Mouse (Mus musculus) mouse trophoblast stem cell (cell line): ENCODE measurements around the gene Fam193a.

ENCODE experiments used
- in situ Hi-C, 2 experiments: fragments of 300-500 bp; cut with MseI, MboI; formaldehyde crosslinking; loops; 2 replicates in 1 of 2; 3 replicates in 1 of 2; pipeline ENCODE4 v1.15.1; 2025

Fam193a gene

GRCm38 (mm10) chr5:34461294-34461693, 91.6 kb downstream of the Fam193a start:
- in situ Hi-C loops = no loop called here

GRCm38 (mm10) chr5:34461841-34462240, 92.1 kb downstream of the Fam193a start:
- in situ Hi-C loops = no loop called here

GRCm38 (mm10) chr5:34466079-34466478, 96.3 kb downstream of the Fam193a start:
- in situ Hi-C loops = no loop called here

- in situ Hi-C loops = no loop called here
Measured at GRCm38 (mm10) chr5:34466648-34467047, 96.9 kb downstream of the Fam193a start.

- in situ Hi-C loops = no loop called here
Measured at GRCm38 (mm10) chr5:34468039-34468775, 98.5 kb downstream of the Fam193a start.

GRCm38 (mm10) chr5:34480926-34481325, 111.2 kb downstream of the Fam193a start:
- in situ Hi-C loops = no loop called here

GRCm38 (mm10) chr5:34485731-34486130, 116.0 kb downstream of the Fam193a start:
- in situ Hi-C loops = no loop called here

GRCm38 (mm10) chr5:34487320-34488090, 117.8 kb downstream of the Fam193a start:
- in situ Hi-C loops = no loop called here

GRCm38 (mm10) chr5:34488741-34489417, 119.1 kb downstream of the Fam193a start:
- in situ Hi-C loops = no loop called here

GRCm38 (mm10) chr5:34489418-34489787, 119.7 kb downstream of the Fam193a start:
- in situ Hi-C loops = no loop called here

- in situ Hi-C loops = no loop called here
Measured at GRCm38 (mm10) chr5:34496745-34497144, 127.0 kb downstream of the Fam193a start.

- in situ Hi-C loops = no loop called here
Measured at GRCm38 (mm10) chr5:34500886-34501285, 131.2 kb downstream of the Fam193a start.

GRCm38 (mm10) chr5:34501588-34501987, 131.9 kb downstream of the Fam193a start:
- in situ Hi-C loops = no loop called here

- in situ Hi-C loops = no loop called here
Measured at GRCm38 (mm10) chr5:34502411-34502810, 132.7 kb downstream of the Fam193a start.

GRCm38 (mm10) chr5:34502821-34503220, 133.1 kb downstream of the Fam193a start:
- in situ Hi-C loops = no loop called here

- in situ Hi-C loops = no loop called here
Measured at GRCm38 (mm10) chr5:34512486-34512885, 142.8 kb downstream of the Fam193a start.

- in situ Hi-C loops = no loop called here
Measured at GRCm38 (mm10) chr5:34513466-34514217, 143.9 kb downstream of the Fam193a start, which contains the start of gene Tnip2. Tnip2 (minus strand) TSS chr5:34513991.

- in situ Hi-C loops = no loop called here
Measured at GRCm38 (mm10) chr5:34514218-34514566, 144.5 kb downstream of the Fam193a start.

GRCm38 (mm10) chr5:34515096-34515495, 145.4 kb downstream of the Fam193a start:
- in situ Hi-C loops = no loop called here

- in situ Hi-C loops = no loop called here
Measured at GRCm38 (mm10) chr5:34517913-34518312, 148.2 kb downstream of the Fam193a start.

- in situ Hi-C loops = no loop called here
Measured at GRCm38 (mm10) chr5:34519389-34519910, 149.7 kb downstream of the Fam193a start.
